Mouse (Mus musculus) kidney, embryonic 14.5 days (tissue): Measurements from ENCODE around the gene Ceacam10. TPM values are rescaled to one million over a fixed set of nuclear protein-coding genes. Genes with fewer than 3 reads are reported as not detected.

Source experiments
- ATAC-seq: fragments of 200-750 bp; cut with Nextera tagmentation; 2 replicates; pipeline ENCODE4 v1.8.0; 2017; ENCODE audit warnings: moderate number of reproducible peaks, mild to moderate bottlenecking, moderate TSS enrichment, moderate library complexity; ENCODE audit not compliant: low FRiP score, low TSS enrichment
- H3K27ac ChIP-seq: fragments of 300-500 bp; sonication (generic); 2 replicates; pipeline ENCODE4 v1.5.1; 2014; ENCODE audit warnings: low read depth, mild to moderate bottlenecking, low read length, moderate library complexity, mixed read lengths
- H3K27me3 ChIP-seq: fragments of 300-500 bp; sonication (generic); 2 replicates; pipeline ENCODE4 v1.6.1; 2014; ENCODE audit warnings: mild to moderate bottlenecking, low read length; ENCODE audit not compliant: control insufficient read depth, insufficient read depth
- H3K36me3 ChIP-seq: fragments of 300-500 bp; sonication (generic); 2 replicates; pipeline ENCODE4 v1.6.1; 2014; ENCODE audit warnings: low read length, mixed read lengths; ENCODE audit not compliant: control insufficient read depth, insufficient read depth
- H3K4me1 ChIP-seq: fragments of 300-500 bp; sonication (generic); 2 replicates; pipeline ENCODE4 v1.6.1; 2014; ENCODE audit warnings: low read length, mixed read lengths; ENCODE audit not compliant: control insufficient read depth, insufficient read depth
- H3K4me2 ChIP-seq: fragments of 300-500 bp; sonication (generic); replicated peaks from 2 replicates; pipeline ENCODE4 v1.6.1; 2014; ENCODE audit warnings: low read depth, mild to moderate bottlenecking, low read length
- H3K4me3 ChIP-seq: fragments of 300-500 bp; sonication (generic); 2 replicates; pipeline ENCODE4 v1.5.1; 2014; ENCODE audit warnings: mild to moderate bottlenecking, low read length
- H3K9ac ChIP-seq: fragments of 300-500 bp; sonication (generic); 2 replicates; pipeline ENCODE4 v1.6.1; 2014; ENCODE audit warnings: low read depth, mild to moderate bottlenecking, low read length, moderate library complexity
- H3K9me3 ChIP-seq: fragments of 300-500 bp; sonication (generic); 2 replicates; pipeline ENCODE4 v1.6.1; 2016; ENCODE audit warnings: low read length; ENCODE audit not compliant: control insufficient read depth
- WGBS: fragments of 180-500 bp; shearing (Covaris S2); extraction: QIAGEN DNeasy Blood & Tissue Kit; methylation state at CpG from one replicate; pipeline ENCODE4 v1.1.7; 2014; 5-methylcytosine and 5-hydroxymethylcytosine counted together
- polyA plus RNA-seq: library from polyadenylated mRNA; unstranded; fragments of >200 nt; fragmentation: Nextera tagmentation; extraction: Ambion mirVana; gene quantifications from 2 replicates; pipeline ENCODE4 v1.2.1, GENCODE M21; 2014

Gene Ceacam10
- polyA plus RNA-seq, 1 experiment from 2014 or later: 0.39 TPM

DNA sequence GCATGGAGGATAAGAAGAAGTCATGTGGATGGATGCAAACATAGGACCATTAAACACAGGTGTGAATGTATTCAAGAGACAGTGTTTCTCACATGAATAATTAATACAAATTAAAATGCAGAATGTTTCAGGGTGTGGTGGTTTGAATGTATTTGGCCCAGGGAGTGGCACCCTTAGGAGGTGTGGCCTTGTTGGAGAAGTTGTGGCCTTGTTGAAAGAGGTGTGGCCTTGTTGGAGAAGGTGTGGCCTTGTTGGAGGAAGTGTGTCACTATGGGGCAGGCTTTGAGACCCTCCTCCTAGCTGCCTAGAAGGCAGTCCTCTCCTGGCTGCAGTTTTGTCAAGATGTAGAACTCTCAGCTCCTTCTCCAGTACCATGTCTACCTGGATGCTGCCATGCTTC, 5.6 kb upstream of the Ceacam10 start:
- H3K27ac ChIP-seq: no peak overlapping the region
- no peaks in the 10 kb centered on the region for H3K36me3 ChIP-seq
- no peaks in the 10 kb centered on the region for H3K9me3 ChIP-seq
- H3K4me1 ChIP-seq: no peaks in the 10 kb centered on the region
- no peak overlapping the region for H3K4me3 ChIP-seq
- H3K27me3 ChIP-seq: no peaks in the 10 kb centered on the region
- no peak overlapping the region for H3K4me2 ChIP-seq
- no peak overlapping the region for H3K9ac ChIP-seq
- ATAC-seq: no peak

DNA sequence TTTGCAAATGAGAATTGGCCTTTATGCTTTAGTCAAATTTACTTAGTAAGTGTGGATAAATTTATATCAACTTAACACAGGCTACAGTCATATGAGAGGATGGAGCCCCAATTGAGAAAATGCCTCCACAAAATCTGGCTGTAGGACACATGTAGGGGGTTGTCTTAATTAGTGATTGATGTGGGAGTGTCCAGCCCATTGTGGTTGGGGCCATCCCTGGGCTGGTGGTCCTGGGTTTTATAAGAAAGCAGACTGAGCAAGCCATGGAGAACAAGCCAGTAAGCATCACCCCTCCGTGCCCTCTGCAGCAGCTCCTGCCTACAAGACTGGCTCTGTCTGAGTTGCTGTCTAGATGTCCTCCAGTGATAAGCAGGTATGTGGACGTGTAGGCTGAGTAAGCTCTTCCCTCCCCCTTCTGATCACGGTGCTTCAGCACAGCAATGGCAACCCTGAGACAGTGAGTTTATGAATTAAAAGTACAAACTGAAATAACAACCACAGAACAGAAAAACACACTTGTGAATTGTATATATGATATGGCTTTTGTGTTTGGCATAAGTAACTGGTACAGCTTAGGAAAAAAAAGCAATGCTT, 3.0 kb upstream of the Ceacam10 start:
- no peaks in the 10 kb centered on the region for H3K27me3 ChIP-seq
- H3K9ac ChIP-seq: no peak overlapping the region
- no peak overlapping the region for H3K4me2 ChIP-seq
- no peak for ATAC-seq
- H3K9me3 ChIP-seq: no peaks in the 10 kb centered on the region
- H3K4me3 ChIP-seq: no peak overlapping the region
- H3K27ac ChIP-seq: no peak overlapping the region
- no peaks in the 10 kb centered on the region for H3K4me1 ChIP-seq
- H3K36me3 ChIP-seq: no peaks in the 10 kb centered on the region
- 37% methylated on average over 3 of the region's 3 CpGs for WGBS

DNA sequence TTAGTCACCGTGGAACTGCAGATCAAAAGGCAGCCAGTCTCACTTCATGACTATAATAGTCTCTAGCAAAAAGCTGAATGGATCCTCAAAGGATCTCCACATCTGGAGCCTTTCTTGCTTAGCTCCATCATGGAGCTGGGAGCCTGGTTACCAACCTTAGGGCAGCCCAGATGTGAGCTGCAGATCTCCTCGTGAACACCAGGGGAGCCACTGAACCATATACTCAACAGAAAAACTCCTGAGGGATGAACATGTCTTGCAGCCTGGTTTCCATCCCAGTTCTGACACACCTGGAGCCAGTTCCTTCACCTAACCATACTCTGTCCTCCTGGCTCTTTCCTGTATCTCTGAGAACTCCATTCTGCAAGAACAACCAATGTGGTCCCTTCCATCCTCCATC, 861 bp upstream of the Ceacam10 start:
- no peaks in the 10 kb centered on the region for H3K4me1 ChIP-seq
- H3K9me3 ChIP-seq: no peaks in the 10 kb centered on the region
- H3K27ac ChIP-seq: no peak overlapping the region
- no peaks in the 10 kb centered on the region for H3K36me3 ChIP-seq
- no peak overlapping the region for H3K9ac ChIP-seq
- no peak overlapping the region for H3K4me3 ChIP-seq
- ATAC-seq: no peak
- H3K27me3 ChIP-seq: no peaks in the 10 kb centered on the region
- H3K4me2 ChIP-seq: no peak overlapping the region
- WGBS: 84% methylated on average over 2 of the region's 2 CpGs

DNA sequence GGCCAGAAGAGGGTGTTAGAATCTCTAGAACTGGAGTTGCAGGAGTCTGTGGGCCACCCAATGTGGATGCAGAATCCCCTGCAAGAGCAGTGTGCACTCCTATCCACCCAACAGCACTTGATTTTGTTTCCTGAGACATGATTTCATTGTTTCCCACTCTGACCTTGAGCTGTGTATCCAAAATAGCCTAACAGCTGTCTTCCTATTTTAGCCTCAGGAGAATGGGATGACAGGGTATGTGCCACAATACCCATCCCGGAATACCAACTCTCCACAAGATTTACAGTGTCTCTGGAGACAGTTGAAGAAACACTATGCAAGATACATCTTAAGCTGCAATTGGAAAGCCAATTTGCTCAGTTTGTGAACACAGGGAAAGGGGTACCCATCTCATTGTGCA, 20.9 kb downstream of the Ceacam10 start:
- ATAC-seq: no peak
- no peaks in the 10 kb centered on the region for H3K4me1 ChIP-seq
- H3K9ac ChIP-seq: no peak overlapping the region
- H3K27ac ChIP-seq: no peak overlapping the region
- H3K27me3 ChIP-seq: no peaks in the 10 kb centered on the region
- no peak overlapping the region for H3K4me3 ChIP-seq
- H3K36me3 ChIP-seq: no peaks in the 10 kb centered on the region
- WGBS: 97% methylated on average over 1 of the region's 1 CpGs
- no peaks in the 10 kb centered on the region for H3K9me3 ChIP-seq
- no peak overlapping the region for H3K4me2 ChIP-seq

DNA sequence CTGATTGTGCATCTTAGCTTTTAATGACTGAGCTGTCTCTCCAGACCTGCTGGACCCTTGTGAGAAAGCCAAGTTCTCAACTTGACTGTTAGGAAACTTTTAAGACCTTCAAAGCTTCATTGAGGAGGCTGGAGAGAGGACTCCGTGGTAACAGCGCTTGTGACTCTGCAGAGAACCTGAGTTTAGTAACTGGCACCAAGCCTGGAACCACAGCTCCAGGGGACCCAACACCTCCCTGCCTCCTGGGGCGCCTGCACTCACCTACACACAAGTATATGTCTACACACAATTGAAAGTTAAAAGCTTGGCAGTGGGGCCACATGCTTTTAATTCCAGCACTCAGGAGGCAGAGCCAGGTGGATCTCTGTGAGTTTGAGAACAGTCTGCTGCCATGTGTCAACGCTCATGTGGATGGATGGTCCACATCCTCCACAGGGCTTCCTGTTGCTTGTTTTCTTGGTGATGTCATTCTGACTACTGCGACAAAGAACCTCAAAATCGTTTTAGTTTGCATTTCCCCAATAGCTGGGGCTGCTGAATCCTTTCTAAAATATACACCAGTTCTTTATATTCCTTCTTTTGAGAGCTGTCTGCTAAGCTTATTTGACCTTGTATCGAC, 25.3 kb downstream of the Ceacam10 start:
- ATAC-seq: no peak
- Histone ChIP-seq H3K4me2 (no peak overlapping the region), H3K9me3 (no peaks in the 10 kb centered on the region), H3K27ac (no peak overlapping the region), H3K4me3 (no peak overlapping the region), H3K27me3 (no peaks in the 10 kb centered on the region), H3K4me1 (no peaks in the 10 kb centered on the region), H3K9ac (no peak overlapping the region), H3K36me3 (no peaks in the 10 kb centered on the region)
- WGBS: 69% methylated on average over 7 of the region's 7 CpGs

DNA sequence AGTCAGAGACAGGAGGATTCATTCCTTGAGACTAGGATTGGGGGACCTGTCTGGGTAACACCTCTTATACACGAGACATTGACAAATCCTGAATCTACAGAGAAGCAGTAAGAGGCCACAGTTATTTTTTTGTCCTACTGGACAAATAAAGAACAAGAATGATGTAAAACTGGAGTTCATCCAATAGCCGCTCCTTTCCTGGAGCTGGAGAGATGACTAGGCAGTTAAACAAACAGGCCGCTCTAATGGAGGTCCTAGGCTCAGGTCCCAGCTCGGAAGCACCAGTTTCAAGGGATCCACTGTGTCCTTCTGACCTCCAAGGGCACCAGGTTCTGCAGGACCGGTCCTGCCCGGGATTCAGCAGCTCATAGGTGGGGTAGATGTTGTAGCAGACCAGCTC, 27.8 kb downstream of the Ceacam10 start:
- no peak for ATAC-seq
- Histone ChIP-seq H3K27ac (no peak overlapping the region), H3K9me3 (no peaks in the 10 kb centered on the region), H3K9ac (no peak overlapping the region), H3K4me3 (no peak overlapping the region), H3K4me1 (no peaks in the 10 kb centered on the region), H3K4me2 (no peak overlapping the region), H3K27me3 (no peaks in the 10 kb centered on the region), H3K36me3 (no peaks in the 10 kb centered on the region)
- WGBS: 56% methylated on average over 6 of the region's 6 CpGs

DNA sequence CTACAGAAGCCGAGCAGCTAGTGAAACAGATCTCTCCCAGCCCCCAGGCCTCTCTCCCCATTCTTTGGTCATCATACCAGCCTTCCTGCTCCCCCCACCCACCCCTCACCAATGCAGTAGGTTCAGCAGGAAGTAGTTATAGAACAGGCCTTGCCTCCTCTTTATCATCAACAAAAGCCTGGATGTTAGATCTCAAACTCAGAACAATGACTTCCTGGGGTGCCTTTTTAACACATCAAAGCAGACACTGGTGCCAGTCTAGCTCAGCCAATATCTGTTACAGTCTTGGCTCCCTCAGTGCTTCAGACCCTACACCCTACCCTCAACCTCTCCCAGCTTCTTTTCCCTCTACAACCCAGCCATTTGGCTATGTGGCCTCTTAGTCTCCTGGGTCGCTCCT, 32.0 kb downstream of the Ceacam10 start:
- WGBS: 33% methylated on average over 2 of the region's 2 CpGs

DNA sequence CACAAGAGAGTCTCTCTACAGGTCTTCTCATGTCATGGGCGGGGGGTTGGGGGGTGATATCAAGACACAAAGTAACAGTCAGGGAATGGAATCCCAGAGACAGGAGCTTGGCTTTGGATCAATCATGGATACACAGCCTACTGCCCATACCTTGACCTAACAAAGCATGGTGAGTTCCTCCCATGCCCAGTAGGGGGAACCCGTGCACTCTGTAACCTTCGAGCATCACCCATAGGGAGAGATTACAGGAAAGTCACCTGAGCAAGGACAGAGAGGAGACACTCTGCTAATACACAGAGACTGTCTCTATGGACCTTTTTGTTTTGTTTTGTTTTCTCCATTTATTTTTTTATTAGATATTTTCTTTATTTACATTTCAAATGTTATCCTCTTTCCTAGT, 40.5 kb downstream of the Ceacam10 start:
- H3K4me3 ChIP-seq: no peak overlapping the region
- no peaks in the 10 kb centered on the region for H3K27me3 ChIP-seq
- no peak overlapping the region for H3K27ac ChIP-seq
- no peaks in the 10 kb centered on the region for H3K4me1 ChIP-seq
- H3K9me3 ChIP-seq: no peaks in the 10 kb centered on the region
- no peaks in the 10 kb centered on the region for H3K36me3 ChIP-seq
- 4% methylated on average over 3 of the region's 3 CpGs for WGBS
- H3K4me2 ChIP-seq: no peak overlapping the region
- ATAC-seq: peak; percentile 84
- H3K9ac ChIP-seq: no peak overlapping the region

More for the DNA sequence above, 32.0 kb downstream of the Ceacam10 start:
- Histone ChIP-seq H3K4me3 (no peak overlapping the region), H3K36me3 (no peaks in the 10 kb centered on the region), H3K4me2 (no peak overlapping the region), H3K9ac (no peak overlapping the region), H3K9me3 (no peaks in the 10 kb centered on the region), H3K27me3 (no peaks in the 10 kb centered on the region), H3K4me1 (no peaks in the 10 kb centered on the region), H3K27ac (no peak overlapping the region)
- no peak for ATAC-seq

DNA sequence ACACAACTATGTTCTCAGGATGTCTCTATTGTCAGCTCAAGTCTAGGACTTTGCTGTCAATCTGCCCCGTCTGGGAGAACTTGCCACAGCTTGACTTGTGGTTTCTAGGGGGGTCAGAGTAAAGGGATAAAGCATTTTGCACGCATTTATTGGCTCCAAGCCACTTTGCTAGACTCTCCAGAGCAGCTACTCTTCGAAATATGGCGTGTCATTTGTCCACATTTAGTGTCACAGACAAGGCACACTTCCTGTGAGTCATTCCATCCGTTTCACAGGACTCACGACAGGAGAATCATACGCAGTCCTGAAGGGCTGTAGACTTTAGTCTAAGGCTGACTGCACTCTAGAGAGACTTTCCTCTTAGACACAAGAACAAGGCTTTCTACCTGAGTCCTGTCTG, 47.4 kb downstream of the Ceacam10 start:
- Histone ChIP-seq H3K4me1 (no peaks in the 10 kb centered on the region), H3K9me3 (no peaks in the 10 kb centered on the region), H3K9ac (no peak overlapping the region), H3K4me3 (no peak overlapping the region), H3K27me3 (no peaks in the 10 kb centered on the region), H3K36me3 (no peaks in the 10 kb centered on the region), H3K27ac (no peak overlapping the region), H3K4me2 (no peak overlapping the region)
- no peak for ATAC-seq
- 66% methylated on average over 7 of the region's 7 CpGs for WGBS
